Mouse (Mus musculus) limb, embryonic 12.5 days (tissue): ENCODE results near the gene Trim12a. TPM values are rescaled to one million over a fixed set of nuclear protein-coding genes. Genes with fewer than 3 reads are reported as not detected.
"Not testable (repeated sequence)": the region's sequence is repeated elsewhere in the genome, so short reads cannot be mapped to it uniquely, and the experiment has no call there.

Experiments
- ATAC-seq: fragments of 200-750 bp; cut with Nextera tagmentation; 2 replicates; pipeline ENCODE4 v1.8.0; 2017; ENCODE audit warnings: low read depth, moderate TSS enrichment; ENCODE audit not compliant: insufficient number of reproducible peaks, insufficient read depth, low FRiP score, low TSS enrichment
- H3K27ac ChIP-seq: fragments of 300-500 bp; sonication (generic); 2 replicates; pipeline ENCODE4 v1.5.1; 2016; ENCODE audit warnings: mild to moderate bottlenecking, moderate library complexity
- H3K27me3 ChIP-seq: fragments of 300-500 bp; sonication (generic); 2 replicates; pipeline ENCODE4 v1.6.1; 2016; ENCODE audit warnings: mild to moderate bottlenecking, moderate library complexity
- H3K36me3 ChIP-seq: fragments of 300-500 bp; sonication (generic); 2 replicates; pipeline ENCODE4 v1.6.1; 2016; ENCODE audit warnings: mild to moderate bottlenecking, moderate library complexity
- H3K4me1 ChIP-seq: fragments of 300-500 bp; sonication (generic); replicated peaks from 2 replicates; pipeline ENCODE4 v1.6.1; 2016
- H3K4me2 ChIP-seq: fragments of 300-500 bp; sonication (generic); 2 replicates; pipeline ENCODE4 v1.6.1; 2016; ENCODE audit warnings: mild to moderate bottlenecking, moderate library complexity
- H3K4me3 ChIP-seq: fragments of 300-500 bp; sonication (generic); replicated peaks from 2 replicates; pipeline ENCODE4 v1.5.1; 2016; ENCODE audit warnings: mild to moderate bottlenecking
- H3K9ac ChIP-seq: fragments of 300-500 bp; sonication (generic); replicated peaks from 2 replicates; pipeline ENCODE4 v1.6.1; 2016; ENCODE audit warnings: mild to moderate bottlenecking, moderate library complexity
- H3K9me3 ChIP-seq: fragments of 300-500 bp; sonication (generic); 2 replicates; pipeline ENCODE4 v1.6.1; 2016; ENCODE audit warnings: mild to moderate bottlenecking, moderate library complexity
- WGBS: fragments of 180-500 bp; shearing (Covaris S2); methylation state at CpG from one replicate; pipeline ENCODE4 v1.1.7; 2016; 5-methylcytosine and 5-hydroxymethylcytosine counted together
- polyA plus RNA-seq: library from polyadenylated mRNA; unstranded; fragments of >200 nt; fragmentation: Nextera tagmentation; extraction: Ambion mirVana; gene quantifications from 2 replicates; pipeline ENCODE4 v1.2.1, GENCODE M21; 2016

Trim12a gene
- polyA plus RNA-seq, 1 experiment from 2014 or later = 6.2 TPM

DNA sequence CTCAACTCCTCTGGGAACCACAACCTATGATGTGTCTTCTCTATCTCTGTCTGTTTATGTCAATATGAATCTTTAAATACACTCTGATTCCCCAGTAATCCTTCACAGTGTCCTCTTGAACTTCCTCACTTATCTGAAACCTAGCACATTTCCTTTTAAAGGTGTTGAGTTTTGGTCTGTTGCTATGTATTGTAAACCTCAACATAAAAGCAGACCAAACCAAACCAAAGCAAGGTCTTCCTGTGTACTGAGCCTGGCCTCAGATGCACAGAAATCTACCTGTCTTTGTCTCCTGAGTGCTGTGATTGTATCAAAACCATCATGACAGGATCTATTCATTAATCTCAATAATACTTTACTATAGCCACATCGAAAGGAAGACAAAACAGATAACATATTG, 24.6 kb downstream of the Trim12a start:
- Histone ChIP-seq H3K4me2 (no peak overlapping the region), H3K9ac (no peak overlapping the region), H3K4me1 (no peaks in the 10 kb centered on the region), H3K27me3 (no peaks in the 10 kb centered on the region), H3K4me3 (no peak overlapping the region), H3K27ac (no peak overlapping the region), H3K36me3 (no peaks in the 10 kb centered on the region), H3K9me3 (no peaks in the 10 kb centered on the region)
- WGBS = 89% methylated on average over 1 of the region's 1 CpGs
- ATAC-seq = no peak

- peak; percentile 78; the same call in 1 of the 2 replicates for ATAC-seq
Observed at GRCm38 (mm10) chr7:104287576-104288443, 27.5 kb downstream of the Trim12a start, which contains the start of gene Trim5. TSS of gene Trim5 (minus strand) at chr7:104288094.

DNA sequence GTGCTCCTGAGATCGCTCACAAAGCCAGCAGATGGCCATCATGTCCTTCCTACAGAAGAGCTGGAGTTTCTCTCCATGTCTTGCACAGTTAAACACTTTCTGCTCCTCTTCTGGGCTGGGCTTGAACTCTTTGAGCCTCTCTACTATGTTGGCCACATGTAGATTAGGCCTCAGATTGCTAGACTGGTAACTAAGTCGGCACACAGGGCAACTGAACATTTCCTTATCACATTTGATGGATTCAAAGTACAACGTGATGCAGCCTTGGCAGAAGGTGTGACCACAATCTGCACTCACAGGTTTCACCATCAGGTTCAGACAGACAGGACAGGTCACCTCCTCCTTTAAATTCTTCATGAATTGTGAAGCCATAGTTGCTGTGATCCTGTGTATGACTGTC, 35.9 kb downstream of the Trim12a start:
- H3K4me1 ChIP-seq, H3K9ac ChIP-seq, ATAC-seq, H3K9me3 ChIP-seq, H3K4me3 ChIP-seq, H3K27me3 ChIP-seq, H3K36me3 ChIP-seq, H3K4me2 ChIP-seq, H3K27ac ChIP-seq: not testable (repeated sequence)
- WGBS = 85% methylated on average over 3 of the region's 3 CpGs

More at GRCm38 (mm10) chr7:104287576-104288443, 27.5 kb downstream of the Trim12a start, which contains the start of gene Trim5:
- peak within 1 kb of the TSS; percentile 27; the same call in 1 of the 2 replicates for H3K4me2 ChIP-seq
- not testable (repeated sequence) for H3K4me3 ChIP-seq, H3K27ac ChIP-seq, H3K27me3 ChIP-seq, H3K9ac ChIP-seq, H3K9me3 ChIP-seq, H3K36me3 ChIP-seq, H3K4me1 ChIP-seq
- 43% methylated on average over 14 of the region's 14 CpGs for WGBS

GRCm38 (mm10) chr7:104265335-104265734, 49.9 kb downstream of the Trim12a start:
- H3K27me3 ChIP-seq, H3K27ac ChIP-seq, H3K4me2 ChIP-seq, H3K4me1 ChIP-seq, ATAC-seq, H3K36me3 ChIP-seq, H3K9me3 ChIP-seq, H3K4me3 ChIP-seq, H3K9ac ChIP-seq: not testable (repeated sequence)
- 89% methylated on average over 4 of the region's 5 CpGs for WGBS

- H3K4me1 ChIP-seq, H3K9ac ChIP-seq, H3K4me2 ChIP-seq, H3K27me3 ChIP-seq, H3K9me3 ChIP-seq, H3K4me3 ChIP-seq, H3K27ac ChIP-seq, ATAC-seq, H3K36me3 ChIP-seq: not testable (repeated sequence)
- 84% methylated on average over 4 of the region's 4 CpGs for WGBS
Observed at GRCm38 (mm10) chr7:104260380-104260779, 54.9 kb downstream of the Trim12a start.

Other genes with a start within 250 kb of the Trim12a start
- not detected in 2 replicates for gene Olfr644, start 243.6 kb downstream of the Trim12a start, polyA plus RNA-seq
- gene Olfr645, start 230.0 kb downstream of the Trim12a start, polyA plus RNA-seq = not detected in 2 replicates
- not detected in 2 replicates for gene Olfr646, start 210.6 kb downstream of the Trim12a start, polyA plus RNA-seq
- not detected in 2 replicates for gene Ubqln5, start 185.6 kb downstream of the Trim12a start, polyA plus RNA-seq
- not detected in 2 replicates for gene Olfr643, start 178.1 kb downstream of the Trim12a start, polyA plus RNA-seq
- gene Ubqln3, start 172.2 kb downstream of the Trim12a start, polyA plus RNA-seq = not detected in 2 replicates
- not detected in 2 replicates for gene Ubqlnl, start 164.9 kb downstream of the Trim12a start, polyA plus RNA-seq
- gene Olfm5, start 150.6 kb downstream of the Trim12a start, polyA plus RNA-seq = not detected in 2 replicates
- 0.23 and 0.26 TPM in 2 replicates for gene Olfr648, start 132.1 kb downstream of the Trim12a start, polyA plus RNA-seq
- not detected in 2 replicates for gene Olfr649, start 119.5 kb downstream of the Trim12a start, polyA plus RNA-seq
- 2.2 and 2.8 TPM in 2 replicates for gene Trim6, start 96.7 kb downstream of the Trim12a start, polyA plus RNA-seq
- 0.93 and 1.4 TPM in 2 replicates for gene Trim34a, start 71.0 kb downstream of the Trim12a start, polyA plus RNA-seq
- 0.08 and 0.09 TPM in 2 replicates for gene Trim5, start 27.4 kb downstream of the Trim12a start, polyA plus RNA-seq
- not detected in 2 replicates for gene Trim34b, start 14.0 kb upstream of the Trim12a start, polyA plus RNA-seq
- 2.4 and 2.5 TPM in 2 replicates for gene Trim12c, start 37.9 kb upstream of the Trim12a start, polyA plus RNA-seq
- not detected in 2 replicates for gene Trim30b, start 54.4 kb upstream of the Trim12a start, polyA plus RNA-seq
- gene Trim30c, start 85.4 kb upstream of the Trim12a start, polyA plus RNA-seq = not detected in 2 replicates
- 0.48 and 0.73 TPM in 2 replicates for gene Trim30a, start 149.7 kb upstream of the Trim12a start, polyA plus RNA-seq
- gene Trim30d, start 192.4 kb upstream of the Trim12a start, polyA plus RNA-seq = 0.08 and 0.13 TPM in 2 replicates
- not detected in 2 replicates for gene Olfr651, start 234.7 kb upstream of the Trim12a start, polyA plus RNA-seq
- not detected in 2 replicates for gene Olfr652, start 245.4 kb upstream of the Trim12a start, polyA plus RNA-seq